Mouse (Mus musculus): ENCODE data around the gene Pacrg. TPM values are rescaled to one million over a fixed set of nuclear protein-coding genes. Genes with fewer than 3 reads are reported as not detected.

Pacrg gene
- polyA plus RNA-seq, 1 experiment from 2014 or later, result 9.2 TPM

DNA sequence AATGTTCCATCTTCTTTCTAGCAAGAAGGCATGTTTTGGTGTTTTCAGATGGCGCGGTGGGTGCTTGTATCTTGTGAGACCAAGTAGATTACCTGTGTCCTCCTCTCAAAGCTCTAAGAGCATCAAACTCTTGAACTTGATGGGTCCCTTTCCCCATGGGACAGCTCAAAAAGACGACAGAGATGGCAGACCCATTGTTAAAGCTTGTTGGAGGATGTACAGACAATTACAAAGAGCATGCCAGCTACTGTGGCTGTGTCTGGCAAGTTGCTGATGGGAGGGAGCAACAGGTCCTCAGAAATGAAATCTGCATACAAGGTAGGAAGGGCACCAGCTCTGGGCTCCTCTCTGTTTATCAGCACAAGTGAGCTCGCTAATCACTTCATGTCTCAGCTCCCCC lies 232.0 kb downstream of the Pacrg start:
- Histone ChIP-seq H3K9ac (replicated peaks; ENCODE audit: low read length) (no peak overlapping the region), H3K4me3 (replicated peaks; ENCODE audit: low read depth, low read length) (no peak overlapping the region), H3K4me1 (ENCODE audit: control insufficient read depth, insufficient read depth, low read length) (no peaks in the 10 kb centered on the region), H3K9me3 (ENCODE audit: control insufficient read depth, low read length) (no peaks in the 10 kb centered on the region), H3K27me3 (ENCODE audit: control insufficient read depth, insufficient read depth, low read length) (no peaks in the 10 kb centered on the region), H3K27ac (replicated peaks; ENCODE audit: low read depth, low read length) (no peak overlapping the region), H3K36me3 (ENCODE audit: control insufficient read depth, insufficient read depth, low read length) (no peaks in the 10 kb centered on the region), H3K4me2 (ENCODE audit: low read length) (no peak overlapping the region)
- DNase-seq (no peak), ATAC-seq (ENCODE audit: low FRiP score, low TSS enrichment) (no peak)
- 82% methylated on average over 4 of the region's 4 CpGs for WGBS

DNA sequence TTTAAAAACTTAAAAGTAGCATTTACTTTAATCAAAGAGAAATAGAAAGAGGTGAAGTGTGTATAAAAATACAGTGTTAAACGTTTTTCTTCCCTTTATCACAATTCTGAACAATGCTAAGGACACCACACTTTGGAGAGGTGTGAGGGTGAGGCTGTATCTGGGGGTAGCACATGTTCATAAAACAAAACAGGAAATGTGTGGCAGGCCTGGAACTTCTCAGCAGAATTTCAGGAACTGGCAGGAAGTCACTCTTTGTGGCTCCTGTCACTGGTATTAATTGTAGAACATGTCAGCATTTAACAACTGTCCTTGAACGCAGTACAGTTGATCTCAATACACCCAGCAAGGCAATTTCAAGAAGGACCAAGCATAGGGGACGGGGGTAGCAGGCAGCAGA lies 234.0 kb downstream of the Pacrg start:
- Histone ChIP-seq H3K4me1 (ENCODE audit: control insufficient read depth, insufficient read depth, low read length) (no peaks in the 10 kb centered on the region), H3K4me2 (ENCODE audit: low read length) (no peak overlapping the region), H3K9ac (replicated peaks; ENCODE audit: low read length) (no peak overlapping the region), H3K27me3 (ENCODE audit: control insufficient read depth, insufficient read depth, low read length) (no peaks in the 10 kb centered on the region), H3K36me3 (ENCODE audit: control insufficient read depth, insufficient read depth, low read length) (no peaks in the 10 kb centered on the region), H3K27ac (replicated peaks; ENCODE audit: low read depth, low read length) (no peak overlapping the region), H3K9me3 (ENCODE audit: control insufficient read depth, low read length) (no peaks in the 10 kb centered on the region), H3K4me3 (replicated peaks; ENCODE audit: low read depth, low read length) (no peak overlapping the region)
- ATAC-seq (ENCODE audit: low FRiP score, low TSS enrichment) (no peak), DNase-seq (no peak)
- WGBS, result 75% methylated on average over 3 of the region's 3 CpGs

DNA sequence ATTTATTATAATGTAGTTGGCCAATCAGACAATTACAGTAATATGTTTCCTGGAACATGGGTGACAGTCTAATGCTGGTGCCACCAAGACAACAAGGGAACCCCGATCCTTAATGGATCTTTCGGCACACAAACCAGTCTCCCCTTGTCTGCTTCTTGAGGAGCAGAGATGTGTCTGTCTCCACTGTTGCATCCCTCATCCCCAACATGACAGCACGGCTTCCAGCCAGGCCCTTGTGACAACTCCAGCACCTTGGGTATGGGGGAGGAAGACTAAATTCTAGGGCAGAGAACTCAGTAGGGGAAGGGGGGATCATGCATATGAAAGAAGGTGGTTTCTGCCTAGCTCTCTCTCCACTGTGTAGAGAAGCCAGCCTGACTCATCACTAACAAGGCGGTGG lies 242.4 kb downstream of the Pacrg start:
- no peaks in the 10 kb centered on the region for H3K27me3 ChIP-seq (ENCODE audit: control insufficient read depth, insufficient read depth, low read length)
- H3K4me3 ChIP-seq (replicated peaks; ENCODE audit: low read depth, low read length), result no peak overlapping the region
- H3K27ac ChIP-seq (replicated peaks; ENCODE audit: low read depth, low read length), result no peak overlapping the region
- no peak for DNase-seq
- no peak overlapping the region for H3K9ac ChIP-seq (replicated peaks; ENCODE audit: low read length)
- no peaks in the 10 kb centered on the region for H3K36me3 ChIP-seq (ENCODE audit: control insufficient read depth, insufficient read depth, low read length)
- H3K4me1 ChIP-seq (ENCODE audit: control insufficient read depth, insufficient read depth, low read length), result no peaks in the 10 kb centered on the region
- H3K9me3 ChIP-seq (ENCODE audit: control insufficient read depth, low read length), result no peaks in the 10 kb centered on the region
- no peak overlapping the region for H3K4me2 ChIP-seq (ENCODE audit: low read length)
- 95% methylated on average over 4 of the region's 4 CpGs for WGBS
- no peak for ATAC-seq (ENCODE audit: low FRiP score, low TSS enrichment)

DNA sequence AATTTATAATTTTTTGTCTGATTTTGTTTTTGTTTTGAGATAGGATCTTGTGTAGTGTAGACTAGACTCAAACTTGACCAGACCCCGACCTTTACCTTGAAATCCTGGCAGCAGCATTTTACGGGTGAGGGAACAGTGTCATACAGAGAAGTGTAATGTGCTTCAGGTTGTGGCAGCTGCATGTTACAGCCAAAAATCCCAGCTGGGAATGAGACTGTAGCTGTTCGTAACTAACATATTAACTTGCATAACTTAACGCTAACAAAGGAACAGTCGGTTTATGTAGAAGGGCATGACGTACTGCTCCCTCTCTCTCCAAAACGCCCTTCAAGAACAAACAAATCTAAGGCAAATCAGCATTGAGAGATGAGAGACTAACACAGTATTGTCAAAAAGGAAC lies 250.5 kb downstream of the Pacrg start:
- Histone ChIP-seq H3K4me2 (ENCODE audit: low read length) (no peak overlapping the region), H3K4me1 (ENCODE audit: control insufficient read depth, insufficient read depth, low read length) (no peaks in the 10 kb centered on the region), H3K36me3 (ENCODE audit: control insufficient read depth, insufficient read depth, low read length) (no peaks in the 10 kb centered on the region), H3K9ac (replicated peaks; ENCODE audit: low read length) (no peak overlapping the region), H3K27me3 (ENCODE audit: control insufficient read depth, insufficient read depth, low read length) (no peaks in the 10 kb centered on the region), H3K27ac (replicated peaks; ENCODE audit: low read depth, low read length) (no peak overlapping the region), H3K4me3 (replicated peaks; ENCODE audit: low read depth, low read length) (no peak overlapping the region), H3K9me3 (ENCODE audit: control insufficient read depth, low read length) (no peaks in the 10 kb centered on the region)
- ATAC-seq (ENCODE audit: low FRiP score, low TSS enrichment), result no peak
- DNase-seq, result no peak
- 69% methylated on average over 7 of the region's 7 CpGs for WGBS

DNA sequence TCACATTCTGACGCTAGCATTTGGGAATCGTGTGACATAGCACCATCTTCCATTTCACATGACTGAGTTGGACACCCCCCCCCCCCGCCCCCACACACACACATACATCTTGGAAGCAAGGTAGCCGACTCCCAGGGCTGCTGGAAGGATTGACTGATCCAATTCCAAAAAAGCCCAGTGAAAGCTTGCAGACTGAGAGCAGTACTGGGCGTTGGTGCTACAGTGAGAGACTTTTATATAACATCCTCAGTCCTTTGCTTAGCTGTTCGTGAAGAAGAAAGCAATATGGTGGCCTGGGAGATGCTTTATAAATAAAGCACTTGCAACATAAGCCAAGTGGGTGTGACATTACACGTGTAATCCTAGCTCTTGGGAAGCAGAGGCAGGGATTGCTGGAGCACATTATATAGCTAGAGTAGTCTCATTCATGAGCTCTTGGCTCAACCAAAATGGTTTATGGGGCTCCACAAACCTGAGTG lies 251.2 kb downstream of the Pacrg start:
- no peaks in the 10 kb centered on the region for H3K36me3 ChIP-seq (ENCODE audit: control insufficient read depth, insufficient read depth, low read length)
- 93% methylated on average over 7 of the region's 7 CpGs for WGBS
- DNase-seq, result no peak
- H3K27me3 ChIP-seq (ENCODE audit: control insufficient read depth, insufficient read depth, low read length), result no peaks in the 10 kb centered on the region
- no peak overlapping the region for H3K9ac ChIP-seq (replicated peaks; ENCODE audit: low read length)
- no peaks in the 10 kb centered on the region for H3K4me1 ChIP-seq (ENCODE audit: control insufficient read depth, insufficient read depth, low read length)
- no peak overlapping the region for H3K27ac ChIP-seq (replicated peaks; ENCODE audit: low read depth, low read length)
- H3K4me3 ChIP-seq (replicated peaks; ENCODE audit: low read depth, low read length), result no peak overlapping the region
- H3K4me2 ChIP-seq (ENCODE audit: low read length), result no peak overlapping the region
- H3K9me3 ChIP-seq (ENCODE audit: control insufficient read depth, low read length), result no peaks in the 10 kb centered on the region
- ATAC-seq (ENCODE audit: low FRiP score, low TSS enrichment), result no peak

DNA sequence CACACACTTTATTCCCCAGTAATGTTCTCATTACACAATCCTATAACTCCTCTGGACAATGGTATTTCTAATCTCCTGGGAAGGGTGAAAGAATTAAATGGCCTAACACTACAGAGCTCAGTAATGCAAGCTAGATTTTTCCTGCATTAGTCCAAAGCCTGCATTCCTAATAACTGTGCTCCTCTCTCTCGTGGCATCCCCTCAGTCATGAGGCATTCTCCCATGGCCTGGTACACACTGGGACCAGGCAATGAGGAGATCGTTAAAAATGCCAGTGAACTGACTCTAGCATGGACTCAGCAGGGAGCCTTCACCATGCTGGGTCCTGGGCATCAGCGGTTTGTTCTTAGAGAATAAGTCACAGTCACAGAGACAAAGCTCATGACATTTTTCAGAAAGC lies 256.8 kb downstream of the Pacrg start:
- H3K4me3 ChIP-seq (replicated peaks; ENCODE audit: low read depth, low read length), result no peak overlapping the region
- no peak overlapping the region for H3K9ac ChIP-seq (replicated peaks; ENCODE audit: low read length)
- ATAC-seq (ENCODE audit: low FRiP score, low TSS enrichment), result no peak
- no peaks in the 10 kb centered on the region for H3K9me3 ChIP-seq (ENCODE audit: control insufficient read depth, low read length)
- no peaks in the 10 kb centered on the region for H3K4me1 ChIP-seq (ENCODE audit: control insufficient read depth, insufficient read depth, low read length)
- no peaks in the 10 kb centered on the region for H3K27me3 ChIP-seq (ENCODE audit: control insufficient read depth, insufficient read depth, low read length)
- H3K4me2 ChIP-seq (ENCODE audit: low read length), result no peak overlapping the region
- DNase-seq, result no peak
- H3K27ac ChIP-seq (replicated peaks; ENCODE audit: low read depth, low read length), result no peak overlapping the region
- no peaks in the 10 kb centered on the region for H3K36me3 ChIP-seq (ENCODE audit: control insufficient read depth, insufficient read depth, low read length)
- 40% methylated on average over 3 of the region's 3 CpGs for WGBS

DNA sequence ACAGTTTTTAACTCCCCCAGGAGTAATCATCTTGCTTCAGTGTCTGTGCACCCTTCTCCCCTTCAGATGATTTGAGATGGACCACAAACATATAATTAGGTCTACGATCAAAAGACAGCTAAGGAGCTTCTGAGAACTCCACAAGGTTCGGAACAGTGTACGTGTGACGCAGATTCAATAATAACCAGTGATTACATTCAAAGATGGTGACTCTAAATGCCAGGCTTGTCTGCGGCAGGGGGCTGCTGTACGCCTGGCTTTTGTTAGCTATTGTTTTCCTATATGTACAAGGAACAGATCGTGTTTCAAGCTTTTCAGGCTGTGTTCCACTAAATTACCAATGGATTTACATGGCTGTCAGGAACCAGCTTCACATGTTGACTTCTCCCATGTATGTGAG lies 264.8 kb downstream of the Pacrg start:
- H3K4me3 ChIP-seq (replicated peaks; ENCODE audit: low read depth, low read length), result no peak overlapping the region
- H3K27ac ChIP-seq (replicated peaks; ENCODE audit: low read depth, low read length), result no peak overlapping the region
- 67% methylated on average over 7 of the region's 7 CpGs for WGBS
- no peaks in the 10 kb centered on the region for H3K9me3 ChIP-seq (ENCODE audit: control insufficient read depth, low read length)
- ATAC-seq (ENCODE audit: low FRiP score, low TSS enrichment) (no peak), DNase-seq (no peak)
- H3K4me2 ChIP-seq (ENCODE audit: low read length), result no peak overlapping the region
- H3K4me1 ChIP-seq (ENCODE audit: control insufficient read depth, insufficient read depth, low read length), result no peaks in the 10 kb centered on the region
- no peaks in the 10 kb centered on the region for H3K36me3 ChIP-seq (ENCODE audit: control insufficient read depth, insufficient read depth, low read length)
- H3K27me3 ChIP-seq (ENCODE audit: control insufficient read depth, insufficient read depth, low read length), result no peaks in the 10 kb centered on the region
- H3K9ac ChIP-seq (replicated peaks; ENCODE audit: low read length), result no peak overlapping the region

DNA sequence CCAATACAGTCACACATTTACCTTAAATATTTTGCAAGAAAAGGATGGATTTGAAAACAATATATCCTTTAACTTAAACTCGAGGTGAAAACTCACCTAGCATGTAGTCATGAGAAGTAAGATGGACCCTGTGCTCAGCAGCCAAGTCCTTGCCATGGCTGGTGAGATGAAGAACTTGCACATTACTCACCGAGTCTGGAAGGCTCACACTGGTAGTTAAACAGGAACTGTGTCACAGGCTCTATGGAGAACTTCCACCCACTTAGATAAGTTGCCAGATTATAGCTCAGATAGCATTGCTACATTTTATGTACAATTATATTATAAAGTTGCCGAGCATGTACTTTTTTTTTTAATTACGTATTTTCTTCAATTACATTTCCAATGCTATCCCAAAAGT lies 267.7 kb downstream of the Pacrg start:
- H3K9ac ChIP-seq (replicated peaks; ENCODE audit: low read length), result no peak overlapping the region
- no peaks in the 10 kb centered on the region for H3K4me1 ChIP-seq (ENCODE audit: control insufficient read depth, insufficient read depth, low read length)
- ATAC-seq (ENCODE audit: low FRiP score, low TSS enrichment) (no peak), DNase-seq (no peak)
- H3K9me3 ChIP-seq (ENCODE audit: control insufficient read depth, low read length), result no peaks in the 10 kb centered on the region
- H3K36me3 ChIP-seq (ENCODE audit: control insufficient read depth, insufficient read depth, low read length), result no peaks in the 10 kb centered on the region
- H3K27me3 ChIP-seq (ENCODE audit: control insufficient read depth, insufficient read depth, low read length), result no peaks in the 10 kb centered on the region
- no peak overlapping the region for H3K27ac ChIP-seq (replicated peaks; ENCODE audit: low read depth, low read length)
- no peak overlapping the region for H3K4me2 ChIP-seq (ENCODE audit: low read length)
- 90% methylated on average over 4 of the region's 4 CpGs for WGBS
- no peak overlapping the region for H3K4me3 ChIP-seq (replicated peaks; ENCODE audit: low read depth, low read length)

DNA sequence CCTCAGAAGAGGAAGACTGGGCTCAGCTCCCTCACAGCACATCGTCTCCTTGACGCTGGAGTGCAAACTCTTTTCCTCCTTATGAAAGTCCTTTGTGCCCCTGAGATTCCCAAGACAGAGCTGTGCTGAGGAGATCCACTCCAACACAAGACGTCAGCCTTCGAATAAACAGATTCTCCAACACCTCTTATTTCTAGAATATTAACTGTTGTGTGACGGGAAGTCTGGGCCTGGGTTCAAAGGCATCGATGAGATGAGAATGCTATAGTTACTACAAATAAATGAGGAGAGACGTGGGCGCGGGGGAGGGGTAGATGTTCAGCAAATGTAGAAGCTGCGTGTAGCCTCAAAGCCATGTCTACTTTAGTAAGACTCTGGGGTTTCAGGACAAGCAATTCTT lies 270.8 kb downstream of the Pacrg start:
- H3K36me3 ChIP-seq (ENCODE audit: control insufficient read depth, insufficient read depth, low read length), result no peaks in the 10 kb centered on the region
- H3K9ac ChIP-seq (replicated peaks; ENCODE audit: low read length), result no peak overlapping the region
- H3K4me3 ChIP-seq (replicated peaks; ENCODE audit: low read depth, low read length), result no peak overlapping the region

More for the DNA sequence above, 270.8 kb downstream of the Pacrg start:
- no peak overlapping the region for H3K4me2 ChIP-seq (ENCODE audit: low read length)
- WGBS, result 93% methylated on average over 10 of the region's 10 CpGs
- no peak overlapping the region for H3K27ac ChIP-seq (replicated peaks; ENCODE audit: low read depth, low read length)
- no peak for DNase-seq
- no peaks in the 10 kb centered on the region for H3K27me3 ChIP-seq (ENCODE audit: control insufficient read depth, insufficient read depth, low read length)
- H3K9me3 ChIP-seq (ENCODE audit: control insufficient read depth, low read length), result no peaks in the 10 kb centered on the region
- ATAC-seq (ENCODE audit: low FRiP score, low TSS enrichment), result no peak
- H3K4me1 ChIP-seq (ENCODE audit: control insufficient read depth, insufficient read depth, low read length), result no peaks in the 10 kb centered on the region
